Mouse (Mus musculus) gastrocnemius, adult 2 months (tissue): ENCODE data around the gene Agap1. TPM values are rescaled to one million over a fixed set of nuclear protein-coding genes. Genes with fewer than 3 reads are reported as not detected.
A peak's percentile ranks its signal among the peaks of the same experiment; 100 is the strongest.

Source experiments
- DNase-seq: peaks from one replicate; pipeline ENCODE4 v3.0.0; 2022
- H3K27ac ChIP-seq: fragments of 200-600 bp; 2 replicates; pipeline ENCODE4 v1.8.1; 2022; ENCODE audit warnings: mild to moderate bottlenecking
- H3K4me3 ChIP-seq: fragments of 200-600 bp; 2 replicates; pipeline ENCODE4 v1.8.1; 2022; ENCODE audit warnings: mild to moderate bottlenecking, moderate library complexity
- CTCF ChIP-seq: fragments of 200-600 bp; IDR thresholded peaks from 2 replicates; pipeline ENCODE4 v1.8.1; 2022; ENCODE audit warnings: antibody characterized with exemption, mild to moderate bottlenecking, moderate library complexity
- intact Hi-C: fragments of 180-260 bp; cut with DNase I; formaldehyde crosslinking; loops from one replicate; pipeline ENCODE4 v1.15.1; 2025
- total RNA-seq, 2 experiments: library from RNA; stranded (reverse); gene quantifications; 2 replicates each; pipeline ENCODE4 v1.2.3; 2021

Gene Agap1
- total RNA-seq, 2 experiments from 2014 or later = 22.8 to 24.2 TPM

DNA sequence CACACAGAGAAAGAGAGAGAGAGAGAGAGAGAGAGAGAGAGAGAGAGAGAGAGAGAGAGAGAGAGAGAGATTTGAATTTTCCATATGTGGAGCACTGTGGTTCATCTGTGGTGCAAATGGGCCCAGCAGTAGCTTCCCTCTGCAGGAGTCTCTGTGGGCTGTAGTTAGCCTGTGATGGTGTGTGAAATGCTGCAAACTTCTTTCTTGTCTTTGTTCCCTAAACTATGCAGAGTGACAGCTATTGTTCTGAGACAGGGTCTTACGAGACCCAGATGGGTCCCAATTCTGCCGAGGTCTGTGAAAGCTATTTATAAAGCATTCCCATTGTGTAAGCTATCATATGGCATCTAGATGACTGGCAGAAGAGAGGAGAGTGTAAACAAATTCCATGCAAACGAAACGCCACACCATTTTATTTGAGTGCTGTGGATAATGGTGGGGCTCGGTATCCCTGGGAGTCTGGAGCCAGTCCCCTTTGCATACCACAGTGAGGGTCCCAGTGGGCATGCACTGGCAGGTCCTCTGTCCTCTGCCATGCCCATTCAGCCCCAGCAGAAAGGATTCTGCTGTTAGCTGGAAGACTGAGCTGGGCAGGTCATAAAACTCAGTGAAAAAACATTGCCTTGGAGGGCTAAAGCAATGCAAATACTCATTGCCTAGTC, 13.2 kb upstream of the Agap1 start:
- intact Hi-C loops = no loop called here
- no peak for DNase-seq
- no peak for TF ChIP-seq CTCF
- Histone ChIP-seq H3K4me3 (no peak overlapping the region), H3K27ac (no peak overlapping the region)

GRCm38 (mm10) chr1:89443512-89443911, 11.1 kb upstream of the Agap1 start:
- no peak for DNase-seq
- no peak overlapping the region for H3K4me3 ChIP-seq
- no peak overlapping the region for H3K27ac ChIP-seq
- intact Hi-C loops = no loop called here
- no peak for TF ChIP-seq CTCF

- Histone ChIP-seq H3K4me3 (no peak overlapping the region), H3K27ac (no peak overlapping the region)
- no peak for DNase-seq
- intact Hi-C loops = no loop called here
- no peak for TF ChIP-seq CTCF
Measured at GRCm38 (mm10) chr1:89444014-89444413, 10.6 kb upstream of the Agap1 start.

DNA sequence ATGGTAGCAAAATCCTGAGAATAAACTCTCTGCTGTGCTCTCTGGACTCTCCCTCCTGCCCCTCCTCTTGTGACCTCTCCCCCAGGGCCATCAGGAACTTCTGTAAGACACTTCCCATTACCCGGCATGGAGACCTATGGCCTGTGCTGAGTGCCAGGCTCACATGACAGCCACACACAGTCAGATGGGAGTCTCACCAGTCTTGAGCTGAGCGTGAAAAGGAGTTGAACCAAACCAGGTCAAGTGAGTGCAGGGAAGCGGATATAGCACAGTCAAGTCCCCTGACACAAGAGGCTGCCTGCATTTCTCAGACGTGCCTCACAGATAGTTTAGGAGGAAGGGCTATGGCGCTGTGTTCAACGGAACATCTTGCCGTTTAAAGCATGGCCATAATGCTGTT, 4.5 kb upstream of the Agap1 start:
- Histone ChIP-seq H3K4me3 (no peak overlapping the region), H3K27ac (no peak overlapping the region)
- DNase-seq = no peak
- TF ChIP-seq CTCF = no peak
- intact Hi-C loops = loop anchor here (5.0 kb wide), 1 partner anchor 218 kb away; no protein-coding TSS in a partner anchor

- no peak for DNase-seq
- Histone ChIP-seq H3K27ac (no peak overlapping the region), H3K4me3 (no peak overlapping the region)
- no peak for TF ChIP-seq CTCF
- intact Hi-C loops = loop anchor here (5.0 kb wide), 1 partner anchor 220 kb away; no protein-coding TSS in a partner anchor
Measured at GRCm38 (mm10) chr1:89452138-89452537, 2.5 kb upstream of the Agap1 start.

GRCm38 (mm10) chr1:89453666-89454065, 940 bp upstream of the Agap1 start:
- H3K4me3 ChIP-seq = peak overlapping the region; percentile 90
- intact Hi-C loops = loop anchor here (5.0 kb wide), 1 partner anchor 221 kb away; no protein-coding TSS in a partner anchor
- TF ChIP-seq CTCF = no peak
- H3K27ac ChIP-seq = no peak overlapping the region; the same call in 1 of the 2 replicates
- no peak for DNase-seq

- intact Hi-C loops = loop anchor here (2.0 to 5.0 kb wide), 3 partner anchors 65 to 133 kb away; no protein-coding TSS in a partner anchor
- H3K27ac ChIP-seq = peak overlapping the region; percentile 87
- peak; percentile 74 for DNase-seq
- peak overlapping the region; percentile 90 for H3K4me3 ChIP-seq
- no peak for TF ChIP-seq CTCF
Measured at GRCm38 (mm10) chr1:89455421-89456091, 950 bp downstream of the Agap1 start.

DNA sequence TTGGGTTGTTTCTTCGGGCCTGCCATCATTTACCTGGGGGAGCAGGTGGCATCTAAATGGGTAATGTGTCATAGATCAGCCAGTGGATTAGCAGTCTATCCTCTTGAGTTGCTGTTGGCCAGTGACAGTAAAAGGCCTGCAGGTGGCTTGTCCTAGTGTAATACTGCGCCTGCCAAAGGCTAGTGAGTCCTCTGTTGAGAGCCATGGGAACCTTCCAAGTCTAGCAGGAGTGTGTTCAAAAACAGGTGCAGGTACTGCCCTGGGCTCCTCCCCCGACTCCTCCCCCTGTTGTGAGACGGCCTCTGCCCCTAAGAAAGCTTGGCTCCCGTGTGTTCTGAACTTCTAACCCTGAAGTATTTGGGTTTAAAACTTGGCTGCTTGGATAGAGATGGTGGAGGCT, 1.9 kb downstream of the Agap1 start:
- Histone ChIP-seq H3K4me3 (peak overlapping the region; percentile 90), H3K27ac (peak overlapping the region; percentile 56)
- TF ChIP-seq CTCF = peak; percentile 35
- DNase-seq = peak; percentile 42
- intact Hi-C loops = loop anchor here (2.0 to 5.0 kb wide), 3 partner anchors 64 to 134 kb away; no protein-coding TSS in a partner anchor

DNA sequence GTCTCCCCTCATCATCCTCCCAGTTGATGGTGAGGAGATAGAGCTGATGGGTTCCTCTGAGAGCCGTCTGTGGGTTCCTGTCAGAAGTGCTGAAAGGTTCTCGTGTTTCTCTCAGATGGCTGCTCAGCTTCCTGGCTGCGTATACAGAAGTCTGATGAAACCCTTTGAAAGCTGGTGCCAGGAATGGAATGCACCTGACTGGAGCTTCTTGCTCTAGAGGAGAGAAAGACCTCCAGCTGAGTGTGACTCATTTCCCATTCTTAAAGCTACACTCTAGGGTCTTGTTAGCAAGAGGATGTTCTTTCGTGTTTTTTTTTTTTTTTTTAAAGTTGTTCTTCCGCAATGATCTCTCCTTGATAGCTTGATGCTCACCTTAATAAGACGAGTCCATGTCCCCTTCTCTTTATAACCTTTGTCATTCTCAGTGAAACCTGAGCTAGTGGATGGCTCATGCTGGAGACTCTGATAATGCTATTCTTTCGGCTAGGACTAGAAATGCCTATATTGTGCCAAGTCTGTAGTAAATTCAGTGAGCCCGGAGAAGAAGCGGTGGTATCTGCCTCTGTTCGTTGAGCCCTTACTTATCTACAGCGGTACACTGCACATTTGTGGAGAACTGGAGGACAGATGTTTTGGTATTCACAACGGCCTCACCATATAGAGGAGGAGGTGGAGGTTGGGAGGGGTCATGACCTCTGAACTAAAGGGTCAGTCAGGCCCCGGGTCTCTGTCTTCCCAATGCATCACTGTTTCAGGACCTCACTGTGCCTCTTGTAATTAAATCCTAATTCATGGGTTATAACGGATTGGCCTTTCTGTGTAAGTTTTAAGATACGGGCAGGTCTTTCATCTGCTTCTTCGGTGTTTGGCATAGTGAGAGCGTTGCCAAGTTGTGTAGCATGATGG, 2.8 kb downstream of the Agap1 start:
- H3K4me3 ChIP-seq = no peak overlapping the region
- intact Hi-C loops = loop anchor here (2.0 to 5.0 kb wide), 3 partner anchors 63 to 135 kb away; no protein-coding TSS in a partner anchor

DNA sequence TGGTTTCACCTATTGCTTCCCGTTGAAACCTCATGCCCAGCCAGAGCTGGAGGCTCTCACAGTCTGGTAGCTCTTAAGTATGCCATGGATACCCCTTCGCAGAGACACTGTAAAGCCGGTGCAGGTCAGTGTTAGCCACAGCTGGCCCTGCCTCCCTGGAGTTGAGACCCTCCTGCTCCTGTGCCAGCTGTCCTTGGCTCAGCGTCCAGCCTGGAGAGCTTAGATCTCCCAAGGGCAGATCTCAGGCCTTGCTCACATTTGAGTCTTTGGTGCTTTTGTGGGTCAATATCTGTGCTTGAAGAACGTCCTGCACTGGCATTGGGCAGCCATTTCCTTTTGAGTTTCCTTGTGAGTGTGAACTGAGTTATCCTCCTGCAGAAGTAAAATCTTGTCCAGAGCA, 7.3 kb downstream of the Agap1 start:
- H3K27ac ChIP-seq = no peak overlapping the region
- no peak overlapping the region for H3K4me3 ChIP-seq
- no peak for TF ChIP-seq CTCF
- no peak for DNase-seq
- intact Hi-C loops = no loop called here

More for the DNA sequence above, 2.8 kb downstream of the Agap1 start:
- peak overlapping the region; percentile 56; the same call in 1 of the 2 replicates for H3K27ac ChIP-seq
- no peak for TF ChIP-seq CTCF
- peak; percentile 44 for DNase-seq

DNA sequence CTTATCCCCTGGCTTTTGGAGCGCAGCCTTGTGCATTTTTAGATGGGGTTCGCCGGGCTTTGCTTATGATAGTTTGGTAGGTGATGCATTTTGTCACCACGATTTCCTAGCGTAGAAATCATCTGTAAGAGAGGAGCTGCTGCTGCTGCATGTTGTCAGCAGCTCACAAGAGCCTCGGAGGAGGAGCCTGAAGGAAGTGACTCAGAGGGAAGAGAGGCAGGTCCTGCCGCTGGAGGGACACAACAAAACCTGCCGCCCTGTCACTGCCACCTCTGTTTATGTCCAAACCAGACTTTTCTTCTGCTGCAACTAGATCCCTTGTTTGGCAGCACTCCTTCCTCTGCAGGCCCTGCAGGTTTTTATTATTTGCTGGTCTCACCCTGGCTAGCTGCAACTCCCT, 8.5 kb downstream of the Agap1 start:
- peak overlapping the region; percentile 47 for H3K4me3 ChIP-seq
- peak; percentile 21; the same call in 1 of the 2 replicates for TF ChIP-seq CTCF
- intact Hi-C loops = no loop called here
- peak overlapping the region; percentile 68 for H3K27ac ChIP-seq
- DNase-seq = peak; percentile 42

DNA sequence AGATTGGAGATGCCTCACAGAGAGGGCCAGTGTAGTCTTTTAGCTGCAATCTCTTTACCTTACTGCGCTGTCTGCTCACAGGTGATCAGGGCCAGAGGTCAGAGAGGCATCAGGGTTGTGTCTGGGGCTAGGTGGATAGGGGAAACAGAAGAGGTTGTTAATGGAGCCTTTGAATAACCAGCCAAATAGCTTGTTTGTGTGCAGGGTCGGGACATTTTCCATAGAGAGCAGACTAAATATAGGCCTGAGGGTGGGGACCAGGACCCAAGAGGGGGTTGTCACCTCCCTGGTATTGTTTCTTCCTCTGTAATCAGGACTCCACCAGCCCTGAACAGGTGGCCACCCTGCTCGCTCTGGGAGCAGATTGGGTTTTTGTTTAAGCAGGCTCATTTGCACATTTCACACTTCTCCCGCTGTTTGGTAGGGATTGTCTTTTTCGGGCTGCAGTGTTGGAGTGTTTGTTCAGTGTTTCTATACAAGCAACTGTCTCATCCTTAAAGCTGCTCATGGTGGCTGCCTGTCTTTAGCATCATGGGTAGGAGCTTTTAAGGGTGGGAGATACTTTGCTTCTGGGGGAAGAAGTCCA, 10.9 kb downstream of the Agap1 start:
- TF ChIP-seq CTCF = no peak
- Histone ChIP-seq H3K27ac (peak overlapping the region; percentile 54), H3K4me3 (no peak overlapping the region)
- DNase-seq = no peak
- intact Hi-C loops = no loop called here
